Mouse (Mus musculus) activated CD4-positive, CD25-positive, alpha-beta regulatory T cell, adult 9 weeks (primary cell): ENCODE data around the gene Tmem143. TPM values are rescaled to one million over a fixed set of nuclear protein-coding genes. Genes with fewer than 3 reads are reported as not detected.

Source experiments
- polyA plus RNA-seq: library from polyadenylated mRNA; unstranded; fragments of 100-300 nt; shearing (Covaris generic); gene quantifications from one replicate; pipeline ENCODE4 v1.2.1, GENCODE M21; 2017

The Tmem143 gene
- 7.9 TPM for polyA plus RNA-seq

GRCm38 (mm10) chr7:45896517-45897257, at the start of gene Tmem143, which contains the start of gene Syngr4:
Tmem143 (plus strand) TSS chr7:45896941.
Syngr4 (minus strand) TSS chr7:45896714.

DNA sequence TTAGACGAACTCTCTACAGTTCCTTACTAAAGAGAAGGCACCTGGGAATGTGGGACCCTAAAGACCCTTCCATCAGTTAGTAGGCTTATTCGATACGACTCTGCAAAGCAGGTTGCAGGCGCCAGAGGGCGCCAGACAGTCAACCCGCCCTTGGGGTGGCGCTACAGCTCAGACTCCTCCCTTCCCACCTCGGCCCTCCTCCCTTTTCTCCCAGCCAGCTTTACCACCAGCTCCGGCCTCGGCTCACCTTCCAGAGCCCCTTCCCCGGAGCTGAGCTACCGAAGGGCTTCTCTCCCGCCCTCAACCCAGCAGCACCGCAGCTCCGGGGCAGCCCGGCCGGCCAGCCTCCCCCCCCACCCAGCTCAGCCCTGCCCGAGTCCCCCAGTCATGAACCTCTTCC, 24.1 kb upstream of the Tmem143 start, which contains the start of gene Kdelr1:
Gene Kdelr1 (plus strand): TSS at position 149 of the 400 bp plus-strand sequence.

DNA sequence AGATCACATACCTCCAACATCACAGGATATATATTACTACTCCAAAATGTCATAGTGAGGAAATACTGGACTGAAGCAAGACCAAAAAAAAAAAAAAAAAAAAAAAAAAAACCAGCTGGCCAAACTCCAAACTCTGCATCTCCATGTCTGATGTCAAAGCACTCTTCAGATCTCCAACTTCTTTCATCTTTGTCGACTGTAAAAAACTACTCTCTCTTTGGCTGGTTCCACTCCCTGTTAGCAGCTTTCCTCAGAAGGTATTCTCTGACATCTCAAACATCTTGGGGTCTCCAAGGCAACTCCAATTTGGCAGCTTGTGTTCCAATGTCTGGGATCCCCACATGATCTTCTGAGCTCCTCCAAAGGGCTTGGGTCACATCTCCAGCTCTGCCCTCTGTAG, 18.5 kb upstream of the Tmem143 start, which contains the start of gene Grin2d:
Gene Grin2d (minus strand): TSS at position 101 of the 400 bp plus-strand sequence.

DNA sequence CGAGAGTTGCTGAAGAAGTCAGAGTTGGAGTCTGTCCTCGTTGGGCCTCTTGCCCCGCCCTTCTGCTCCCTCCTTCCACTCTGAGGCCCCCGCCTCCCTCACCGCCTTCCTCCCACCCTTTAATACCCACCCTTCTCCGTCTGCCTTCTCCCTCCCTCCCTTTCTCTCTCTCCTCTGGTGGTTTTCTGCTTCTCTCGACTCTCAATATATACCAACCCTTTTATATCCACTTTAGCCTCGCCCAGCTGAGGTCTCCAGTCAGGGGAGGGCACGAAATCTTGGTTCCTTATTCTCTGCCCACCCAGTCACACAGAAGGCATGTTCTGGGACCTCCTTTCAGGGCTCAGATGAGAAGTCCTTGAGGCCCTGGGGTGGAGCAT, 24.5 kb downstream of the Tmem143 start, which contains the start of gene Emp3:
Gene Emp3 (minus strand): TSS at position 163 of the 380 bp plus-strand sequence.

GRCm38 (mm10) chr7:45923762-45924428, 27.2 kb downstream of the Tmem143 start, which contains the start of gene Ccdc114:
Ccdc114 (plus strand) TSS chr7:45924072.

Other genes starting within 250 kb of the Tmem143 start
- 0.17 TPM for gene Fut2, start 230.5 kb upstream of the Tmem143 start, polyA plus RNA-seq
- gene Ntn5, start 212.9 kb upstream of the Tmem143 start, polyA plus RNA-seq = not detected
- gene Sec1, start 202.5 kb upstream of the Tmem143 start, polyA plus RNA-seq = 0.33 TPM
- 8.1 TPM for gene Car11, start 197.1 kb upstream of the Tmem143 start, polyA plus RNA-seq
- 12.6 TPM for gene Dbp, start 191.9 kb upstream of the Tmem143 start, polyA plus RNA-seq
- gene Rpl18, start 181.5 kb upstream of the Tmem143 start, polyA plus RNA-seq = 1,812 TPM
- 37.7 TPM for gene Sphk2, start 178.9 kb upstream of the Tmem143 start, polyA plus RNA-seq
- gene Fam83e, start 175.7 kb upstream of the Tmem143 start, polyA plus RNA-seq = not detected
- not detected for gene Spaca4, start 171.1 kb upstream of the Tmem143 start, polyA plus RNA-seq
- gene Lmtk3, start 113.2 kb upstream of the Tmem143 start, polyA plus RNA-seq = not detected
- gene Sult2b1, start 112.3 kb upstream of the Tmem143 start, polyA plus RNA-seq = 1.6 TPM
- gene Cyth2, start 82.4 kb upstream of the Tmem143 start, polyA plus RNA-seq = 28.9 TPM
- gene Kcnj14, start 72.2 kb upstream of the Tmem143 start, polyA plus RNA-seq = not detected
- 42.0 TPM for gene Grwd1, start 66.0 kb upstream of the Tmem143 start, polyA plus RNA-seq
- 119 TPM for gene Kdelr1, start 24.2 kb upstream of the Tmem143 start, polyA plus RNA-seq
- not detected for gene Grin2d, start 18.6 kb upstream of the Tmem143 start, polyA plus RNA-seq
- gene Syngr4, start 227 bp upstream of the Tmem143 start, polyA plus RNA-seq = 0.39 TPM
- gene Emp3, start 24.5 kb downstream of the Tmem143 start, polyA plus RNA-seq = 689 TPM
- gene Ccdc114, start 27.1 kb downstream of the Tmem143 start, polyA plus RNA-seq = 2.2 TPM
- gene Abcc6, start 133.4 kb downstream of the Tmem143 start, polyA plus RNA-seq = not detected
- gene Nomo1, start 136.8 kb downstream of the Tmem143 start, polyA plus RNA-seq = 22.0 TPM
- gene Kcnj11, start 203.8 kb downstream of the Tmem143 start, polyA plus RNA-seq = not detected